ENCODE assay signal across 23 mouse cellular contexts in the genomic region with DNA sequence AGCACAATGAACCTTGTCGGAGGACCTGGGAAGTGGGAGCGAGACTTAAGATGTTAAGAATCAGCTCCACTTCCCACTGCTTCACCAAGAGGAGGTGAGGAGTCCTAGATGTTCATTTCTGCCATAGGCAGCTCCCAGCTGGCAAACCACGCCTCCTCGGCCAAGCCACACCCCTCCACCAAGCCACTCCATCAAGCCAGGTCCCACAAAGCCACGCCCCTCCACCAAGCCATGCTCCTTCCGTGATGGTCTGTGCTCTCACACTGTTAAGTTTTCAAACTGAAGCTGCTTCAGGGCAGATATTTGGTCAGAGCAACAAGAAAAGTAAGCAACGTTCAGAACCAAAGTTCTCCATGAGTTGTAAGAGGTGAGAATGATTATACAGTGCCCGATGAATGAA.
DNase-seq lines count a peak whose midpoint lies in the region; ATAC-seq lines count a peak whose summit lies in the region.
"Had no signal": no experiment of that assay in that cellular context is flagged by ENCODE, and none has a peak within 500 bp of the region (broad histone marks: within the 10 kb centered on the region; RNA-seq: fewer than 3 reads in every experiment).

No protein-coding gene starts in this region.

- H3K9ac ChIP-seq in kidney, embryonic 14.5 days (ENCODE audit: low read depth, low read length): no peak overlapping the region
- H3K9ac ChIP-seq in kidney, embryonic 16.5 days (replicated peaks; ENCODE audit: low read length): no peak overlapping the region
- H3K9ac ChIP-seq: forebrain, embryonic 12.5 days; heart, embryonic 15.5 days; limb, embryonic 12.5 days; liver, embryonic 13.5 days had no signal

- DNase-seq in urinary bladder, postnatal 14 days (ENCODE audit: low spot score): peak; percentile 28
- no peak for DNase-seq in urinary bladder, adult 2 months (ENCODE audit: low spot score)
- DNase-seq in ZHBTc4 (ENCODE audit: low read depth, low spot score): peak; percentile 83
- peak; percentile 57 for DNase-seq in testis, postnatal 10 days (ENCODE audit: low spot score)
- no peak for DNase-seq in ovary, postnatal 14 days (ENCODE audit: low spot score)
- no peak for DNase-seq in right cerebral cortex, postnatal 4 days
- DNase-seq: adrenal gland, postnatal 25 days; cerebellum, adult 11 months; gastrocnemius, postnatal 14 days; heart, postnatal 4 days; kidney, adult 8-10 months; liver, embryonic 13.5 days; retina, postnatal 1 day; thymus, adult 2 months had no signal

- H3K36me3 ChIP-seq in kidney, embryonic 14.5 days (ENCODE audit: control insufficient read depth, insufficient read depth, low read length): no peaks in the 10 kb centered on the region
- no peaks in the 10 kb centered on the region for H3K36me3 ChIP-seq in kidney, embryonic 16.5 days (ENCODE audit: insufficient read depth, low read length)
- H3K36me3 ChIP-seq: embryonic facial prominence, embryonic 10.5 days; forebrain, embryonic 12.5 days; heart, embryonic 15.5 days; limb, embryonic 12.5 days; liver, embryonic 13.5 days; midbrain, embryonic 10.5 days had no signal

- H3K9me3 ChIP-seq in kidney, embryonic 14.5 days (ENCODE audit: control insufficient read depth, low read length): no peaks in the 10 kb centered on the region
- no peaks in the 10 kb centered on the region for H3K9me3 ChIP-seq in kidney, embryonic 16.5 days (ENCODE audit: low read length)
- H3K9me3 ChIP-seq: embryonic facial prominence, embryonic 10.5 days; forebrain, embryonic 12.5 days; heart, embryonic 15.5 days; limb, embryonic 12.5 days; liver, embryonic 13.5 days; midbrain, embryonic 10.5 days had no signal

- H3K4me2 ChIP-seq in kidney, embryonic 14.5 days (replicated peaks; ENCODE audit: low read depth, low read length): no peak overlapping the region
- H3K4me2 ChIP-seq in kidney, embryonic 16.5 days (replicated peaks; ENCODE audit: low read depth, low read length): no peak overlapping the region
- H3K4me2 ChIP-seq: forebrain, embryonic 12.5 days; heart, embryonic 15.5 days; limb, embryonic 12.5 days; liver, embryonic 13.5 days had no signal

- H3K27ac ChIP-seq in kidney, embryonic 14.5 days (ENCODE audit: low read depth, low read length): no peak overlapping the region
- H3K27ac ChIP-seq in kidney, embryonic 16.5 days (ENCODE audit: low read length): no peak overlapping the region
- H3K27ac ChIP-seq: embryonic facial prominence, embryonic 10.5 days; forebrain, embryonic 12.5 days; heart, embryonic 15.5 days; hindbrain, postnatal 0 days; limb, embryonic 12.5 days; liver, embryonic 13.5 days; midbrain, embryonic 10.5 days had no signal

- ATAC-seq in kidney, embryonic 14.5 days (ENCODE audit: low FRiP score, low TSS enrichment): 0 out of 2 replicates have a peak, but pooled peaks have one; percentile 62
- ATAC-seq in kidney, embryonic 16.5 days (ENCODE audit: low FRiP score, low TSS enrichment): no peak; the same call in 1 of the 2 replicates
- ATAC-seq: hindbrain, postnatal 0 days; Patski had no signal

- 60% methylated on average over 8 of the region's 8 CpGs for WGBS in kidney, embryonic 14.5 days
- 64% methylated on average over 8 of the region's 8 CpGs for WGBS in kidney, embryonic 16.5 days

- H3K4me3 ChIP-seq in kidney, embryonic 14.5 days (ENCODE audit: low read length): no peak overlapping the region
- H3K4me3 ChIP-seq in kidney, embryonic 16.5 days (ENCODE audit: low read length): no peak overlapping the region
- H3K4me3 ChIP-seq: embryonic facial prominence, embryonic 10.5 days; forebrain, embryonic 12.5 days; heart, embryonic 15.5 days; limb, embryonic 12.5 days; liver, embryonic 13.5 days; midbrain, embryonic 10.5 days had no signal

- H3K4me1 ChIP-seq in kidney, embryonic 14.5 days (ENCODE audit: control insufficient read depth, insufficient read depth, low read length): no peaks in the 10 kb centered on the region
- no peaks in the 10 kb centered on the region for H3K4me1 ChIP-seq in kidney, embryonic 16.5 days (ENCODE audit: insufficient read depth, low read length)
- H3K4me1 ChIP-seq: forebrain, embryonic 12.5 days; heart, embryonic 15.5 days; liver, embryonic 13.5 days; midbrain, embryonic 10.5 days had no signal

- no peaks in the 10 kb centered on the region for H3K27me3 ChIP-seq in kidney, embryonic 14.5 days (ENCODE audit: control insufficient read depth, insufficient read depth, low read length)
- H3K27me3 ChIP-seq in kidney, embryonic 16.5 days (ENCODE audit: insufficient read depth, low read length): no peaks in the 10 kb centered on the region
- H3K27me3 ChIP-seq: forebrain, embryonic 12.5 days; heart, embryonic 15.5 days; limb, embryonic 12.5 days; liver, embryonic 13.5 days; Patski had no signal

Comparison
In these comparisons a context has a peak if more than half of its experiments do, and no peak if none do; other contexts are left out.
1. DNase-seq: peak in urinary bladder, postnatal 14 days (single experiment), ZHBTc4 (single experiment) and testis, postnatal 10 days (single experiment); none in urinary bladder, adult 2 months (single experiment), ovary, postnatal 14 days (single experiment) and right cerebral cortex, postnatal 4 days (single experiment).